Mouse (Mus musculus) E14TG2a.4 (cell line): Measurements from ENCODE around the gene Gm3417.
"Not testable (repeated sequence)": the region's sequence is repeated elsewhere in the genome, so short reads cannot be mapped to it uniquely, and the experiment has no call there.

Source experiments
- CTCF ChIP-seq: conservative IDR thresholded peaks from 2 replicates; pipeline ENCODE4 v1.5.1; 2014; ENCODE audit warnings: low read length
- POU5F1 ChIP-seq: IDR thresholded peaks from 2 replicates; pipeline ENCODE4 v1.6.1; 2014; ENCODE audit warnings: low read length, borderline replicate concordance

DNA sequence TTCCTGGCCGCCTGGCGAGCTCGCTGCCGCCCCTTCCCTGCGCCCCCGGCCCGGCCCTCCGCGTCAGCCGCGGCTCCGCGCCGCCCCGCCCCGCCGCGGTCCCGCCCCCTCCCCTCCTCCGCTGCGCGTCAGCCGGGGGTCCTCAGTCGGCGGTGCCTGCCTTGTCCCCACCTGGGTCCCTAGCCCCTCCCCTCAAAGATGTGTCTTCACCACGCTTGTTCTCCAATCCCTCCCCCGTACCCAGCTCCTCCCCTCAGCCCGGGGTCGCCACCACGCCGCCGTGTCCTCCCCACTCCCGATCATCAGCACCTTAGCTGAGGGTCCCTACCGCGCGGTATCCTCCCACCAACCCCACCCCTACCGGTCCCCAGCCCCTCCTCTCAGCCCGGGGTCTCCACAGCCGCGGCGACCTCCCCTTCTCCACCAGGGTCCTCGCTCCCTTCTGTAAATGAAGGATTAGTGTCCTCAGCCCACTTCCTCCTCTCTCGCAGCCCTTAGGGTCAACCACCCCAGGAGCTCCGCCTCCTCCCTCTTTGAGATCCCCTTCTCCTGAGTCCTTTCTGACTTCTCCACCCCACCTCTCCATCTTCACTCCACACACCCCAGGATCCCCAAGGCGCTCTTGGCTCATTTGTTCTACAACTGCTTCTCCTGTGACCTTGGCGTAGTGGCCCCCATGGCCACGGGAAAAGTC, 14.7 kb upstream of the Gm3417 start:
- not testable (repeated sequence) for TF ChIP-seq CTCF, POU5F1
